Mouse (Mus musculus) MN1 (cell line): ENCODE measurements around the gene Rnf144b.

Experiments used
- DNase-seq: peaks from one replicate; pipeline ENCODE4 v3.0.0-alpha.2; 2016; ENCODE audit warnings: low spot score

Rnf144b gene

DNA sequence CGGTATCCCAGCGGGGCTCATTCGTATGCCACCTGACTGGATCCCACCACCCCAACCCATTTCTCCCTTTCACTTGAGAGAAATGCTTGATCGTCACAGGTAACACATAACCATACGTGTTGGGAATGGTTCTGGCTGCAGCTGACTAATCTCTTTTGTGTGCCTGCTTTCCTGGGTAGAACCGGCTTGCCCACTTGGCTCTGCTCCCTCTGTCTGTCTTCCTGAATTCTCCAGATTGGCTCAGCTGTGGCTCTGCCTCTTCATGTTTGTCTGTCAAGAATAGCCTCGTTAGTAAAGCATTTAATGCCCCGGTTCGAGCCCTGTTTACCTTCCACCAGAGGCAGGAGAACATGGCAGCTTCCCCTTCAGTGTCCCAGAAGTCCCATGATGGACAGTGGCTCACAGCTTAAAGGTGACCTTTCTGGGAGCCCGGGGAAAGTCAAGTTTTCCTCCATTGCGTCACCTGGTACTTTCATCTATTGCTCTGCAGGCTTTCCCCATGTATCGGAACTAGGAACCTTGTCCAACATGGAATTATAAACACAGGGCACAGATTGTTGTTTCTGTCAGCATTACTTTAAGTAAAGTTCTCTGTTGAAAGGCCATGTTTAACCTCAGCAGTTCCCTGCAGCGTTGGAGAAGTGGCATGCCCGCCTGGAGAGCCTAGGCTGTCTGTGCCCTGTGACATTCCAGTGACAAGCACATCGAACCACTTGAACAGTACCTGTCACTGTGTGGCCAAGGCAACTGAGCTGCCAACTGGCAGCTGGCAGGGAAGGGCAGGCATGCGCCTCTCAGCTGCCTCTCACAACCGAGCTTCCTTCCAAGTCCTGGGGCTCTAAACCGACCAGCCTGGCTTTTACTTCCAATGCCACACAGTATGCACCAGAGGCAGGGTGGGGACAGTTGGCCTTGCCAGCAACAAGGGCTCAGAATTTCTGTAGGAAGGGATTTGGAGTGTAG is 101.4 kb downstream of the Rnf144b start:
- no peak for DNase-seq

DNA sequence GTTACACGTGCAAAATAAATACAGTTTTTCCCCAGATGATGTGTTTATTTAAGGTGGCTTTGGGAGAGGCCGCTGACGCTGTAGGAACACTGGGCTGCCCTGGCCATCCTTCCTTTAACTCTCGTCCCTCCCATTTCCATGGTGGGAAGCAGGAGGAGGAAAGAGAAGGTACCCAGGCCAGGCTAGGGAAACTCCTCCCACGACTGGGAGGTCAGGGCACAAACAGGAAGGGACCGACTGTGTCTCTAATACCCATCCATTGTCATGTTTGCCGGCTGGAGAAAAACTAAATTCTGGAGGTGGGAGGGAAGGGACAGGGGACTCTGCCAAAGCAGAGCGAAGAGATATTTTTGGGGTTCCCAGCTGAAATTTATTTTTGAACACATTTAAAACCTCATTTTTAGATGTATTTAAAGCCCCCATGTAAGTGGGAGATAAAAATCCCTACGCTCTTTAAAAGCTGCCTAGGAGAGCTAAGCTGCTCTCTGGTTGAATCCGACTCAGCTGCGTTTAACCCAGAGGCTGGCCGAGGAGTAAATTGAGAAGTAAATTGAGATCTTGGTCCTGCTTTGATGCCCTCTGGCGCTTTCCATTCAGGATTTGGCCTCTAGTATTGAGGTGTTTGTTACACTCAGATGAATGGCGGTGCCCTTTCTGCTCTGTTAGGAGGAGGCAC is 102.3 kb downstream of the Rnf144b start:
- no peak for DNase-seq

DNA sequence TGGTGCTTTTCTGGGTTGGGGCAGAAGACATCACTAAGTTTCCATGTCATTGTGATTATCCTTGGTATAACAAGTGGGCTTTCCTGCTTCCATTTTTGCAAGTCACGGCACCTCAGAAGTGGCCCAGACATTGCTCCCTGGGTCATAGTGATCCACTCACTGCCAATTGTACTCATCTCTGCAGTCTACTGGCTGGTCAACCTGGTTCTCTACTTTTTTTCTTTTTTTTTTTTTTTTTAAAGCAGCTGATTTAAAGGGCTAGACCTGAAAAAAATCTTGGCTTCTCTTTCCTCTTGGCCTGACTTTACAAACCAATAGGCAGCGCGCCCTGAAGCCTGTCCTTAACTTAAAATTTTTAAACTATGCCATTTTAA is 102.9 kb downstream of the Rnf144b start:
- no peak for DNase-seq

DNA sequence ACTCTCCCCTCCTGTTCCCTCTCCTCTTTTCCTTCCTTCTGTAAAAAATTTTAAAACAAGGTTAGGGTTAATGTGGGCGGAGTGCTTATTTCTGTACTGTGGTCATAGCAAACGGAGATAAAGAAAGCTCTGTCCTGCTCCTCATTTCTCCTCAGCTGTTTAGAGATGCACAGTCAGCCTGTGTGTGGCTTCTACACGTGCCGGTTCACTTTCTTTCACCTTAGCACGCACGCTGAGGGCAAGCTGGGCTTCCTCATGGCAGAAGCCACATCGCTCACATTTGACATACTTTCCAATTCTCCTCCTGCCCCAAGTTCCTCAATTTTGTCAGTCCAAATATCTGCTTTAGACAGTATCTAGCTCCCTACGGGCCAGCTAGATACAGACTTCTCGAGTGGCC is 103.3 kb downstream of the Rnf144b start:
- no peak for DNase-seq

DNA sequence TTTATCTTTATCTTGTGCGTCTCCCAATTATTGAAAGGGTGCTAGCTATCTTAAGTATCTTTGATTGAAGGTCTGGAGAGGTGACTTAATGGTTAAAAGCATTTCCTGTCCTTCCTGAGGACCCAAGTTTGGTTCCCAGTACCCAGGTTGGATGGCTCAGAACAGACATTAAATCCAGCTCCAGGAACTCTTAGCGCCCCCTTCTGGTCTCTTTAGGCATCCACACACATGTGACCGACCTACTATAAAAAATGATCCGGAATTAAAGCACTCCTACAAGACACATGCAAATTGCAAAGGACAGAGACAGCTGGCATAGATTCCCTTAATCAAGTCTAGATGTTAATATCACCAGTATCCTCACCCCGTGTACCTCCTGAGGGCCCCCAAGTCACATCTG is 104.1 kb downstream of the Rnf144b start:
- no peak for DNase-seq

DNA sequence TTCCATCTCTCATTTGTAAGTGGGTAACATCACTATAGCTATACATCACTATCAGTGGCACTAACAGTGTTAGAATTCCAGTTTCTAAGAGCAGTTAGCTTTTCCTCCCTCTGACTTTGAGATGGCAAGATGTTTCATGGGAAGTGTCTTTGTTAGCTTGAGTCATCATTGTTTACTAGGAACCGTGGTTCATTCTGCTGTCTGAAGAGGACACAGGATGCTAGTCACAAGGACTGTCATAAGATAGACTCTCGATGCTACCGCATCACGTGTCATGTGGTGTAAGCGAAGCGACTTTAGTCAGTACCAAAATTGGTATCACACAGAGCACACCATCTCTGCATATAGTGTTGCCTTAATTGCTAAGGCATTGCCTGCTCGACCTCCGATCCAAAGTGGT is 105.7 kb downstream of the Rnf144b start:
- DNase-seq = no peak

DNA sequence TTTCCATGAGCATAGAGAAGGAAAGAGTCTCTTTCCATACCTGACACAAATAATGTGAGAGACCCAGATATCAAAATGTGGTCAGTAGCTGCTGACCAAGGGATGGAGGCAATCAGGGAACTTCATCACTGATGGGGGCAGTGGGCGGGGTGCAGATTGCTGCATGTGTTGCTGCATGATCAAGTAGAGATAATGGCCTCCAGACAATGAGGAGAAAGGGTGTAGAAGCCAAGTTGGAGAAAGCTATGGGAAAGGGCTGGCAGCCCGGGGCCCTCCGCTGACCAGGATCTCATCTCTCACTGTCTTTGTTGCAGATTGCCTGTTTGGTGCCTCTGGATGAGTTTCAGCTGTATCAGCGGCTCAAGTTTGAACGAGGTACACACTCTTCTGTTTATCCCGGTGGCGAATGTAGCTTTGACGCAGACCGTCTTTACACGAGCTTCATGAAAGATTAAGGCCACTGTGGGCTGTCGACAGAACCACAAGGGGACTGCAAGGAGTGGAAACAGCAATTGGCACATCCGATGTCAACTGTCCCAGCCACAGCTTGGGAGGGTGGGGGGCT is 106.3 kb downstream of the Rnf144b start:
- no peak for DNase-seq

DNA sequence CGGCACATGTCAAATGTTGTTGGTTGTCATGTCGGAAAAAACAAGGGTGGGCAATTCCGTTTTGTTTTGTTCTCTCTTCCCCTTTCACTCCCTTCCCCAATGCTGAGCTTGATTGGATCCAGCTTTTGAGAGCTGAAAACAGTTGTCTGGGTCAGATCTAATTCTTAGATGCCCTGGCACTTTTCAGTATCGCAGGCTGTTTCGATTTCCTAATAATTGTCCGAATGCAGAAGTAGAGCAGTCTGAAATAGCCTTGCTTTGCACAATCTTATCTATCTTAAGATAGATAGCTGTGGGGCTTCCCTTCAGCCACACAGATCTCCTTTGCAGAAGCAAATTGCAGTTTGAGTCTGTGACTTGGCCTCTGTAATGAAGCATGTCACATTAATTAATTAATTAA is 109.7 kb downstream of the Rnf144b start:
- no peak for DNase-seq

DNA sequence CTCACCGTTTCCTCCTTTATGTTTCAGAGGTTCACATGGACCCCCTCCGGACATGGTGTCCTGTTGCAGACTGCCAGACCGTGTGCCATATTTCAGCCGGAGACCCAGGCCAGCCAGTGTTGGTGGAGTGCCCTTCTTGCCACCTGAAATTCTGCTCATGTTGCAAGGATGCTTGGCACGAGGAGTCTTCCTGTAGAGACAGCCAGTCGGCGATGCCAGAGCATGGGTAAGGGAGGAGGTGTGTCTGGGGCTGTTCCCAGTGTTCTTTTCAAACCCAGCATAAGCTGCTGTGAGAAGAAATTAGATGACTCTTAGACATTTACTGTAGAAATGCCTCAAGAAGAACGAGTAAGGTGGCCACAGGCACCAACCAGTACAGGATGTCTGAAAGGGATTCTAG is 114.9 kb downstream of the Rnf144b start:
- no peak for DNase-seq

DNA sequence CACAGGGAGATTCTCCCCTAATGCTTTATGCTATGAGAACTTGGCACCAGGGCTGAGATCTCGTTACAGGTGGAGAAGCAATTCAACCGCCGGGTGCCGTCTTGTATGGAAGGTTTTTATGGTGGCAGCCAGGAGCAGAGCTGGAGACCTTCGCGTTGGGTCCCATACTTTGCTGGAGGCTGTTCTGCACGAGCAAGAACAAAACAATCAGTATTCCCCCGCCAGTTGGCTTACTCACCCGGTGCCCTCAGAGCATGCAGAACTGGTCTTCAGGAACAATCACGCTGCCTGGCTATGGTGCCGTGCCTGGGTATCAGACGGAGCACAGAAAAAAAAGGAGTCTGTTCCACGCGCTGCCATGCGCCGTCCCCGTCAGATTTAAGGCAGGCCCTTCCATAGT is 115.7 kb downstream of the Rnf144b start:
- DNase-seq = no peak

DNA sequence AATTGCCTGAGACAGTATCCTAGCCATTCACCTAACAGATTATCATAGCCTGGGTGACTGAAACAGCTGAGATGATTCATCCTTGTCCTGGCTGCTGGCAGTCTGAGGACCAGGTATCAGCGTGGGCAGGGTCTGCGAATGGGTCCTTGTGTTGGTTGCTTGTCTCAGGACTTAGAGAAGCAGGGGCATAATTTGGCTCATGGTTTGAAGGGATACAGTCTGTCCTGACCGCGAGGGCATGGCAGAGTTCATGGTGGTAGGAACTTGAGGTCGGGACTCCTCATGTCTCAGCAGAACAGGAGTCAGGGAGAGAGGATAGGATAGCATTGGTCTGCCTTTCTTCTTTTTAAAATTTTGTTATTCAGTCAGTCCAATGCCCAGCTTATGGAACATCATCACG is 121.1 kb downstream of the Rnf144b start:
- no peak for DNase-seq

DNA sequence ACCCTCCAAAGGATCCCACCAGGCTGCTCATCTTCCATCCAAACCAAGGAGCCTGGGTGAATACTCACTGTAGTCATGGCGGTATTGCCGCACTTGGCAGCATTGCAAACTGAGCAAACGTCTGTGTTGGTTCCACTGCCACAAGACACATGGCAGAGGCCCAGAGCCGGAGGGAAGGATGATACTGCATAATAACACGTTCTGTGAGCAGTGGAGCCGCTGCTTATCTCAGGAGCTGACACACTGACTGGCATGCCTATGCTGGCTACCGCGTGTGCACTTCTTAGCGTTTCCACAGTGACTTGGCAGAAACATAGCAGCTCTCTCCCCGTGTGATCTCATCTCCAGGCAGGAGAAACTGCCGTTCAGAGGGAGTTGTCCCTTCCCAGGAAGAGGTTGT is 122.3 kb downstream of the Rnf144b start:
- DNase-seq = peak; percentile 12

DNA sequence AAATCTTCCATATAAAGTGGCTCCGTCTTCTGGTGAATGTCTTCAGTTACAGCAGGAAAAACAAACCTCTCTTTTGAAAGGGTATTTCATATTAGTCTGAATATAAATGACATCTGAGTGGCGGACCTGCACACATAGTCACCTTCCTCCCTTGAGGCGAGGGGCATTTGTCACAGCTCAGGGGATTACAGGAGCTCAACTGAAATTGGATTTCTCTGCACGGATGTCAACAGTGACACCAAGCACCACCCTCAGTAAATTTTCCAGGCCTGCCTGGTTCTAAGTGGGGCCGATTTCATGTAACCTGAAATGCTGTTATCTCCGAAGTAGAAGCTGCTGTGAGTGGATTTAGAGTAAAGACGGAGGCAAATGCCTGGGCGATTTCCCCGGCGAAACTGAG is 124.0 kb downstream of the Rnf144b start:
- DNase-seq = no peak

DNA sequence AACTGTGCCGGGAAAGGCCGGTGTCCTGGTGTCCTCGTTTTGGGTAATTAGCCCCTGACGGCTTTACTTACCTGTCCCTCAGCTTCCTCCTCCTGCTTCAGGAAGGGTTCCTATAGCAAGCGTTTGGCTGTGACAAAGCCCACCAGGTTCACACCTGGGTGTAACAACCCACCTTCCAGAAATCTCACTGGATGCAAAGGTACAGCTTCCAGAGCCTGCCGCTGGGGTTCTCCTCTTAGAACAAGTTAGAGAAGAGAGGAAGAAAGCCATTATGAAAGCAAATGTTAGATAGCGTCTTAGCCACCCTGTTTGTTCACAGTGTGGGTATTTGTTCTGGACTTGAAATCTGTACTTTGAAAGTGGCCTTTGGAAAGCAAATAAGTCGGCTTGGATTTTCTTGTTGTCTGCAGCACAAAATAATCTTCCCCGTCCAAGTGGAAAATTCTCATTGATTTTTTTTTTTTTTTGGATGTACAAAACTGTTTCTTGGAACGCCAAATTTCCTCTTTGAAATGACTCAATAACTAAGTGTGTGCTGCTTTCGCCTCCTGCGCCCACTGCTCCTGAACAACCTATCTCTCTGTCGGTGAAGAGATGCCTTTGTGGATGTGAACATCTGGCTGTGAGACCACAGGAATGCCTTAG is 124.8 kb downstream of the Rnf144b start:
- no peak for DNase-seq

DNA sequence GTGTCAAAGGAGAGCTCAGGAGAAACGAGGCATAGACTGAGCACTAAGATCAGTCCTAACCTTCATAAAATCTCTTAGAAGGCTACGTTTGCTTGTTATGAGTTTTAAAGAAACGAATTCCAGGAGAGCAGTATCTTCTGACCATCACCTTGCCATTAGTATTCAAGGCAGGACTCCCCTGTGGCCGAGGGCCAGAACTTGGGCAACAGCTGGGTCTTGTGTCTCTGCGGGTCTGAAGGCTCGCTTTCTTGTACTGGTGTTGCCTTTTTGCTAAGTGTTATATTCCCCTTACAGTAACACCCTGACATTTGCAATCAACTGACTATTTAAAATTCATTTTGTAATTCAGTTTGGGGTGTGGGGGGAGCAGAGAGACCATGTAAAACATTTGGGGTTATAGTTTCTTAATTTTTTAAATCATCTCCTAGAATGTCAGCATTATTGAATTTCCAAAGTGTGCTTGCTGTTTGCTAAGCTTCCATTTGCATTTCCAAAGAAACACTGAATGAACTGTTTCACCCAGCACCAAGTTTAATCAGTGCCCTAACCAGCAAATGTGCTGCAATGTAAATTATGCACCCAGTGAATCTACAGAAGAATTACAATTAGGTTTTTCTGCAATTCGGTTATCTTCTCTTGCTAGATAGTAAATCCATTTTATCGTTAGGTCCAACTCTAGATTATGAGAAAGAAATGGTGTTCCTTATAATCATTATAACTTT is 126.0 kb downstream of the Rnf144b start:
- DNase-seq = no peak

DNA sequence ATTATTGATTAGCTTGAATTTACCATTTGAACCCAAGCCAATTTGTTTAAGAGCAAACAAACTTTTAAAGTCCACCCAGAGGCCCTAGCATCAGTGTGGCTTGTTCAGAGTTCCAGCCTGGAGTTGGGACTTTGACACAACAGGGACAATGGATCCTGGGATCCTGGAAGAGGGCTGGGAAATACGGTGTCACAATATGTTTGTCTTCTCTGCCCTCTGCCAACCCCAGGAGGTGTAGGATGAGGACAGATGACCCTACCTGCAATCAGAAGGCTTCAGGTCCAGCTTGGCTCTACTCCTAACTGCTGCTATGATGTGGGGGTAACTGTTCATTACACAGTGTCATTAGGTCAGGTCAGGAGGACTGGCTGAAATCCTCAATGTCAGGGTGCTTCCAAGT is 128.2 kb downstream of the Rnf144b start:
- no peak for DNase-seq

DNA sequence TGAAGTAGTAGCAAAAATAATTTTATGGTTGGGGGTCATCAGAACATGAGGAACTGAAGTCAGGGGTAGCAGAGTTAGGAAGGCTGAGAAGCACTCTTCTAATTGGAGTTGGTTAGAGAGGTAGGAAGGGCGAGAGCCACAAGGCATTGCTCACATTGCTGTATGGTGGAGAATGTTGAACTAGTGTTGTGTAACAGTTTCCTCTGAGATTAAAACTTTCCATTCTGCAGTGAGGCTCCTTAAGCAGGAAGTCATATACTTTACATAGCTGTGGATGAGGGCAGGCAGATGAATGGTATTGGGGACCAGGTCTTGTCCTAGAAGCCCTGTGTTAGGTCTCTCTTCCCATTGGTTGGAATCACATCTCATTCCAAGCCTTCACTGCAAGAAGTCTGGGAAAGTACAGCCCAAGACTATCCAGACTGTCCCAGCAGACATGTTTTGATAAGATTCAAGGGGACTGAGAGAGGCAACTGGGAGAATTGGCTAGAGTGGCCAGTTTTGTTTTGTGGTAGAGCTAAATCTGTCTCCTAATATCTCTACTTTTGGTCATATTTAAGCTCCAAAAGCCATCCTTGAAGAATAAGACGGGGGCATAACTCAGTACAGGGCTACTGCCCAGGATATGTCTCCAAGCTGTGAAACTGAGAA is 128.8 kb downstream of the Rnf144b start:
- no peak for DNase-seq

DNA sequence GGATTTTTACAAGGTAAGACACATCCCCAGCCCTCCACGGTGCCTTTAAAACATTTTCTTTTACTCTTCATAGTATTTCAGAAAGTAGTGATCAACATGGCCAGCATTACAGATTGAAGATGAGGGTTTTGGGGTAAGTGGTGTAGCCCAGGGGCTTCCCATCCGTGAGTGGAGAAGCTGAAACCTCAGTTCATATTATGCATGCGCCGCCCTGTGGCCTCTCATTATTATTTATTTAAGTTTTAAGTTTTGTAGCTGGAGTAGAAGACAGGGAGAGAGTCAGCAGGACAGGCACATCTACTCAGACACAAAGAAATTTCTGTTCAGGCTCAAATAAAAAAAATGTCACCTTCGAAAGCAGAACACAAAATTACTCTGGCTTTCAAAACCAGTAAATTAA is 131.3 kb downstream of the Rnf144b start:
- DNase-seq = no peak

DNA sequence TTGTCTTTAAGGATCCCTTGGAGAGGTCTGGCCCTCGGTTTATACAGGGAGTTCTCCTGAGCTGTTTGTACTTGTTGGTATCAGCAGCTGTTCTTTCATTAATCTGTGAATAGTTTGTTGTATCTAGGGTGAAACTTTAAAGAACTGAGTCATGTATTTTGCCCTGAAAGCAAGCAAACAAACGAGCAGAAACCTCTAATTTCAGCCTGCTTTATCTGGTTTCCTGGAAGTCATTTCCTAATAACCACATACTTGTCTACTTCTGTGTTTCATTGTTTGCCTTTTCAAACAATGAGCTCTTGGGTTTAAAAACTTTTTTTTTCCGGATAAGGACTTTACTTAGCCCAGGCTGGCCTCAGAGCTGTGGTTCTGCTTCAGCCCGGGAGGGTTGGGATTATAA is 136.8 kb downstream of the Rnf144b start:
- DNase-seq = no peak

DNA sequence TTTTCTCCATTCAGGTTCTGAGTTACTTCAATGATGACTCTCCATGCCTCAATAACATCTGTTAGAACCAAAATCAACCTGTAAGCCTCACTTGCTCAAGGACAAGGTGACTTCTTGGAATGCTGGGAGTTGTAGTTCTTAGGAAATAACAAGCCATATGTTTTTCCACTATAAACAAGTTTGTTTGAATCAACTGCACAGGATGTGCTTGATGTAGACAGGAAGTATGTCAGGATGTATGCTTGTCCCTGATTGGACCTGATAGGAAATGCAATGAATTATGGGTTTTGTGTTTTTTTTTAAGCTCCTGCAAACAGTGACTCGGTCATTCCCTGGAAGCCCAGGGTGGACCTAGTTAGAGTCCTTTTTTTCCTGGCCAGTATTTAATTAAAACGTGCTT is 139.5 kb downstream of the Rnf144b start:
- peak; percentile 10 for DNase-seq

DNA sequence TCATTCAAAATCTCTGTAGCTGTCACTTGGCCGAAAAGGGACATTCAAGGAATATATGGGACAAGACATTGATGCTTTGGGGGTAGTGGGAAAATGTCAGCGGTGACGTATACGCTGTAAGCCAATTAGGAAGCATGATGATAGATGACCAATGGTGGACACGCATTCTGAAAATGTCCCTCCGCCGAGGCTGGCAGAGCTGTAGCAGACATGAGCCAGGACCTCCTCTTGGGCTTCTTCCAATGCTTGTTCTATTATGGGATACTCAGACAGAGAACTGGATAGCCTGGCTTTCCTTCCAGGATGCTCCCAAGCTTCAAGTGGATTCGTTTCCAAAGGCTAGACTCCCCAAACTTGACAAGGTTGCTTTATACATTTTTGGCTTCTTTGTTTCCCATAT is 141.9 kb downstream of the Rnf144b start:
- DNase-seq = no peak

DNA sequence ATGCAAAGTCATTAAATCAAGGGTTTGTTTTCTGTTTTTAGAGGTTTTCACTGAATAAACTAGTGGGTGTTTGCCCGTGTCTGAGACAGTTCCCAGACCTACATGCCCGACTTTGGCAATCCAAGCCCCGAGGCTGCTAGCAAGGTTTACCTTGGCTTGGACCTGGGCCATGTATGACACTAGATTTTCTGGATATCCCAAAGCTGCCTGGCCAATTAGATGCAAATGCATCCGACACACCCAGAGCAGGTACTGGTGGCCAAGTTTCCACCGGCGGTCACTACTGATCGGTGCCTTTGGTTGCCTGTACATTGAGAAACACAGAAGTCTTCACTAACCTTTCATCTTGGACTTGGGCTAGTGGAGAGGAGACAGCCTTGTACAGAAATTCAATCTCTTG is 144.0 kb downstream of the Rnf144b start:
- DNase-seq = no peak
